Mouse (Mus musculus): ENCODE measurements at regions not wholly inside any gene's neighbourhood (a gene's known extent, or its start where the extent isn't known, plus 50 kb on each side); places are given as distances from the start of the nearest gene placed in this dataset.

DNA sequence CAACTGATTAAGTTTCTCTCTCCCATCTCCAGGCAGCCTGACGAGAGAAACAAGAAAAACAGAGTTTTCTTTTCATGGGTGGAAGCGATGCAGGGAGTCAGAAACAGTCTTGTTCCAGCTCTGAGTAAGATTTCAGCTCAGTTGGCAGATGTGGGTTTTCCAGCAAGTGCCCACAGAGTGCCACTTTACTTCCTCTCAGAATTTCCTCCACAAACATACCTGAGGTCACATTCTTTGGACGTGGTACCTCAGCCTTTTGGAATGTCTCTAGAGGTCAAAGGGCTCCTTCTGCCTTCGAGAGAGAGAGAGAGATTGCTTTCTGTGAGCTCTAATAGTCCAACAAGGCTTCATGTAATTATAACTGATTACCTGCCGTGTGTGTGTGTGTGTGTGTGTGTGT lies 172.0 kb downstream of the Bcl2l11 start:
- H3K27ac ChIP-seq (ENCODE audit: insufficient read depth, low read depth, low read length), result no peak overlapping the region
- no peak overlapping the region for H3K4me3 ChIP-seq (ENCODE audit: low read depth, low read length)
- H3K4me1 ChIP-seq (ENCODE audit: control insufficient read depth, insufficient read depth, insufficient read length, low read length), result peaks cover 6% of the 10 kb centered on the region; the same call in 1 of the 2 replicates
- TF ChIP-seq POLR2A (IDR thresholded peaks at IDR 0.05; ENCODE audit: low read depth, low read length) (no peak), CTCF (IDR thresholded peaks at IDR 0.05; ENCODE audit: extremely low read depth, insufficient read length, insufficient replicate concordance, low read depth, low read length) (no peak)
- H3K27me3 ChIP-seq (ENCODE audit: control insufficient read depth, insufficient read depth, low read length), result no peaks in the 10 kb centered on the region
- WGBS, result 47% methylated on average over 5 of the region's 5 CpGs
- H3K36me3 ChIP-seq (ENCODE audit: control insufficient read depth, insufficient read depth, low read length), result no peaks in the 10 kb centered on the region

DNA sequence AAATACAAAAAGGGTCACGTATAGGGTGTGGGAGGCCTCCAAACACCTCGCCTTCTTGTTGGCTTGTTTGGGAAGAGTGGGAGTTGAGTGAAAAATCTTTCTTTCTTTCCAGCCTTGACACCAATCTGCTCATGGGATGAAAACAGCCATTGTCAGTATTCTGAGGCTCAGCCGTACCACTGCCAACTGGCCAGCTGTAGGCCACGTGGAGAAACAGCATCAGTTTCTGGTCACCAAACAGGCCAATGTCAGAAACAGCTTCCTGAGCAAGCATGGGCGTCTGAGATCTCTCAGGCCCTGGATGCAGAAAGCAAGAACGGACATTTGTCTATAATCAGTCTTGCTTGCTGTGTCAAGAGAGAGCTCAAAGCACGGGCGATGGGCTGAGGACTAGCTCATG lies 173.2 kb downstream of the Bcl2l11 start:
- TF ChIP-seq CTCF (IDR thresholded peaks at IDR 0.05; ENCODE audit: extremely low read depth, insufficient read length, insufficient replicate concordance, low read depth, low read length) (no peak), POLR2A (IDR thresholded peaks at IDR 0.05; ENCODE audit: low read depth, low read length) (no peak)
- WGBS, result 90% methylated on average over 8 of the region's 8 CpGs
- peaks cover 6% of the 10 kb centered on the region; the same call in 1 of the 2 replicates for H3K4me1 ChIP-seq (ENCODE audit: control insufficient read depth, insufficient read depth, insufficient read length, low read length)
- no peaks in the 10 kb centered on the region for H3K27me3 ChIP-seq (ENCODE audit: control insufficient read depth, insufficient read depth, low read length)
- H3K36me3 ChIP-seq (ENCODE audit: control insufficient read depth, insufficient read depth, low read length), result no peaks in the 10 kb centered on the region
- H3K27ac ChIP-seq (ENCODE audit: insufficient read depth, low read depth, low read length), result no peak overlapping the region
- H3K4me3 ChIP-seq (ENCODE audit: low read depth, low read length), result no peak overlapping the region

GRCm38 (mm10) chr2:128301709-128302108 lies 175.9 kb downstream of the Bcl2l11 start:
- Histone ChIP-seq H3K4me3 (ENCODE audit: low read depth, low read length) (no peak overlapping the region), H3K27me3 (ENCODE audit: control insufficient read depth, insufficient read depth, low read length) (no peaks in the 10 kb centered on the region), H3K4me1 (ENCODE audit: control insufficient read depth, insufficient read depth, insufficient read length, low read length) (peaks cover 6% of the 10 kb centered on the region; the same call in 1 of the 2 replicates), H3K27ac (ENCODE audit: insufficient read depth, low read depth, low read length) (no peak overlapping the region), H3K36me3 (ENCODE audit: control insufficient read depth, insufficient read depth, low read length) (no peaks in the 10 kb centered on the region)
- 21% methylated on average over 8 of the region's 8 CpGs for WGBS
- no peak for TF ChIP-seq POLR2A (IDR thresholded peaks at IDR 0.05; ENCODE audit: low read depth, low read length)
- no peak for TF ChIP-seq CTCF (IDR thresholded peaks at IDR 0.05; ENCODE audit: extremely low read depth, insufficient read length, insufficient replicate concordance, low read depth, low read length)

DNA sequence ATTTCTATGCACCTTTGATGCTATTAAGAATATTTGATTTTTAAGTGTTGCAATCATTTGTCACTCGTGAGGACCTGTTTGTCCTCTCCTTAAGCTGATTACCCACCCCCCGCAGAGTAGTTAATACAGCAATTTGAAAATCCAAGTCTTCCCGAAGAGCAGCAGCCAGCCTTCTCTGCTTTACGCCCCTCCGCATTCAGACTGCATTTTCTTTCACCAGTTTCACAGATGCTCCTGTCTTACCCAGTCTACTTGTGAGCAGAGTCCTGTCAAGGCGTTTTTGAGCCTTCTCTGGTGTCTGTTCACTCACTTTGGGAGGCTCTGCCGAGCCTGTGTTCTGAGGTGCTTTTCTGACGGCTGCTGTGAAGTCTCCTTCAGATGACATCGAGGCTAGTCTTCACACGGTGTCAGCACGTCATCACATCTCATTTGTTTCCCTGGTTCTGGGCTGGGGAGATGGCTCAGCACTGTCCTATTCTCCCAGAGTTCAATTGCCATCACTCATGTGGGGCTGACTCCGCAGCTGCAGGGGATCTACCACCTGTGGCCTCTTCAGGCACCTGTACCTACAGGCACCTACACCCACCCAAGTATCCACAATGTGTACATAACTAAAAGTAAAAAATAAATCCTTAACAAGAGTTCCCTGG lies 178.3 kb downstream of the Bcl2l11 start:
- Histone ChIP-seq H3K4me1 (ENCODE audit: control insufficient read depth, insufficient read depth, insufficient read length, low read length) (no peaks in the 10 kb centered on the region), H3K36me3 (ENCODE audit: control insufficient read depth, insufficient read depth, low read length) (no peaks in the 10 kb centered on the region), H3K27ac (ENCODE audit: insufficient read depth, low read depth, low read length) (no peak overlapping the region), H3K4me3 (ENCODE audit: low read depth, low read length) (no peak overlapping the region), H3K27me3 (ENCODE audit: control insufficient read depth, insufficient read depth, low read length) (no peaks in the 10 kb centered on the region)
- 78% methylated on average over 12 of the region's 12 CpGs for WGBS
- TF ChIP-seq POLR2A (IDR thresholded peaks at IDR 0.05; ENCODE audit: low read depth, low read length) (no peak), CTCF (IDR thresholded peaks at IDR 0.05; ENCODE audit: extremely low read depth, insufficient read length, insufficient replicate concordance, low read depth, low read length) (no peak)

DNA sequence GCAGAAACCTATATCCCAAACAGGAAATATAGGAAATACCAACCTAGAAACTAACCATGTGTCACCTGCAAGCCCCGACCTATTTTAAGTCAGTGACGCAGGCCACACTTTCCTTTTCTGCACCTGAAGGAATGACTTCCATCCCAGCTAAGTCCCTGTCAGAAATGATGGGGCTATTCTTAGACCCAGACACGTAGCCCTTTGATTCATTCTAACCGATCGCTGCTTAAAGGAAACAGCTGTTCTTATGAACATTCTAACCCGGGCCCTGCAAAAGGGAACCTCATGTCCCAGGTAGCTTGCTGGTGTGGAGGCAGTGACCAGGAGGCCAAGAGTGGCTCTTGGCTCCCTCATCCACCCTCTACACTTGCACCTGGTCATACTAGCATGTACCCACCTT lies 180.9 kb downstream of the Bcl2l11 start:
- TF ChIP-seq POLR2A (IDR thresholded peaks at IDR 0.05; ENCODE audit: low read depth, low read length) (no peak), CTCF (IDR thresholded peaks at IDR 0.05; ENCODE audit: extremely low read depth, insufficient read length, insufficient replicate concordance, low read depth, low read length) (no peak)
- Histone ChIP-seq H3K27ac (ENCODE audit: insufficient read depth, low read depth, low read length) (no peak overlapping the region), H3K27me3 (ENCODE audit: control insufficient read depth, insufficient read depth, low read length) (no peaks in the 10 kb centered on the region), H3K36me3 (ENCODE audit: control insufficient read depth, insufficient read depth, low read length) (no peaks in the 10 kb centered on the region), H3K4me1 (ENCODE audit: control insufficient read depth, insufficient read depth, insufficient read length, low read length) (no peaks in the 10 kb centered on the region), H3K4me3 (ENCODE audit: low read depth, low read length) (no peak overlapping the region)
- WGBS, result 76% methylated on average over 6 of the region's 6 CpGs

DNA sequence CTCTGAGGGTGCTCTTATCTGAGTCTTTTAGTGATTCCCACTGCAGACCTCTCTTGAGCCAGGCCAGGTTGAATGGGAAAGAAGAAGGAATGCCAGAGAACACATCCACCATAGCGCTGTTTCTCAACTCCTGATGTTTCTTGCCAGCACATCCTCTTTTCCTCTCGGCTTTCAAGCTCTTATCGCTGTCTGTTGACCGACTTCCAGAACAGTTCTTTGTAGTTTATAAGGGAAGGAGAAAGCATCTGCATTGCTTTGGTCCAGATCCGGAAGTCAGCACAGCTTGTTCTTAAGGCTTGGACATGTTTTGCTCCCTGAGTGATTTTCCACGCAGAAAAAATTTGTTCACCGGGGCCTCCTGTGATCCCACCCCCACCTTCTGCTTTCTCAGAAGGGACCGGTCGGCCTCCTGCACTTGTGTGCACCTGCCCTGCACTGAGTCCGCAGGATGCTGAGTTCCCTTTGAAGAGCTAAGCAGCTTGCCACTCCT lies 183.7 kb downstream of the Bcl2l11 start:
- no peak overlapping the region for H3K27ac ChIP-seq (ENCODE audit: insufficient read depth, low read depth, low read length)
- peaks cover 3% of the 10 kb centered on the region; the same call in 1 of the 2 replicates for H3K4me1 ChIP-seq (ENCODE audit: control insufficient read depth, insufficient read depth, insufficient read length, low read length)
- no peaks in the 10 kb centered on the region for H3K27me3 ChIP-seq (ENCODE audit: control insufficient read depth, insufficient read depth, low read length)
- no peak for TF ChIP-seq CTCF (IDR thresholded peaks at IDR 0.05; ENCODE audit: extremely low read depth, insufficient read length, insufficient replicate concordance, low read depth, low read length)
- no peak for TF ChIP-seq POLR2A (IDR thresholded peaks at IDR 0.05; ENCODE audit: low read depth, low read length)
- no peaks in the 10 kb centered on the region for H3K36me3 ChIP-seq (ENCODE audit: control insufficient read depth, insufficient read depth, low read length)
- 47% methylated on average over 10 of the region's 10 CpGs for WGBS
- H3K4me3 ChIP-seq (ENCODE audit: low read depth, low read length), result no peak overlapping the region

GRCm38 (mm10) chr2:128310081-128310480 lies 184.2 kb downstream of the Bcl2l11 start:
- no peaks in the 10 kb centered on the region for H3K27me3 ChIP-seq (ENCODE audit: control insufficient read depth, insufficient read depth, low read length)
- peaks cover 3% of the 10 kb centered on the region; the same call in 1 of the 2 replicates for H3K4me1 ChIP-seq (ENCODE audit: control insufficient read depth, insufficient read depth, insufficient read length, low read length)
- 36% methylated on average over 5 of the region's 5 CpGs for WGBS
- no peaks in the 10 kb centered on the region for H3K36me3 ChIP-seq (ENCODE audit: control insufficient read depth, insufficient read depth, low read length)
- TF ChIP-seq CTCF (IDR thresholded peaks at IDR 0.05; ENCODE audit: extremely low read depth, insufficient read length, insufficient replicate concordance, low read depth, low read length), result no peak
- TF ChIP-seq POLR2A (IDR thresholded peaks at IDR 0.05; ENCODE audit: low read depth, low read length), result no peak
- no peak overlapping the region for H3K4me3 ChIP-seq (ENCODE audit: low read depth, low read length)
- H3K27ac ChIP-seq (ENCODE audit: insufficient read depth, low read depth, low read length), result no peak overlapping the region

All from small intestine, adult 2 months (tissue).